Mouse (Mus musculus) mesoderm, embryonic 11.5 days (tissue): ENCODE measurements at regions not wholly inside any gene's neighbourhood (a gene's known extent, or its start where the extent isn't known, plus 50 kb on each side); places are given as distances from the start of the nearest gene placed in this dataset.

ENCODE experiments used
- DNase-seq: peaks from one replicate; pipeline ENCODE4 v3.0.0-alpha.2; 2012; ENCODE audit warnings: low read depth, low spot score

DNA sequence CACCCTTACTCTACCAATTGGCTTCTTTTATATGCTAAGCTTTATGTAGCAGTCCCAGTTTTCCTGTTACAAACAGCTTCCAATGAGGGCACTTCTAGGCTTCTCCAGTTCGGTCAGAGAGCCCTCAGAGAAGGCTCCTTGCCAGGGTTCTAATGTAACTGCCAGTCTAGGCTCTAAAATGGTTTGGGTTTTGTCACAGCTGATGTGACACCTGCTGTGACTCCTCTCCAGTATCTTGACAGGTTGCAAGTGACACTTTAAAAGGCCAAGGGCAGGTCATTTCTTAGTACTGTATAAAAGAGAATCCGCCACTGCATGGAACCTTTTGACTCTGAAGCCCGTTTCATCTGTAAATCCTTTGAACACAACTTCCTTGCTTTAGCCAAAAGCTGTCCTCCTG is 54.0 kb upstream of the Nedd9 start:
- DNase-seq: no peak

DNA sequence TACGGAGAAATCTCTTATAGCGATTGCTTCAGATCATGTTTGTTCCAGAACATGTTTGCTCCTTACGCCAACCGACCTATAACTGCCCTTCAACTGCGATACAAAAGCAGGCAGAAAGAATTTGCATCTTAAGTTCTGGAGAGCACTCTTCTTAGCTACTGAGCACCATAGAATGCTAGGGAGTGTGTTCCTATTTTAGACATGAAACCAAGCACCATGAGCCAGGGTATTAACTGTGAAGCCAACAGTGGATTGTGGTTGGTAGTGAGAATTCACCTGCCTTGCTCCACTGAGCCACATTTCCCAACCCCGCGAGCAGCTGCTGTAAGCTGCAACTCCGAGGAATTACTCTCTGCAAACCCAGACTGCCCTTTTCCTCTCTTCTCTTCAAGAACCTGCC is 58.9 kb upstream of the Nedd9 start:
- no peak for DNase-seq

- DNase-seq: no peak
Measured at GRCm38 (mm10) chr13:41546531-41546930, 59.2 kb upstream of the Tmem170b start.

DNA sequence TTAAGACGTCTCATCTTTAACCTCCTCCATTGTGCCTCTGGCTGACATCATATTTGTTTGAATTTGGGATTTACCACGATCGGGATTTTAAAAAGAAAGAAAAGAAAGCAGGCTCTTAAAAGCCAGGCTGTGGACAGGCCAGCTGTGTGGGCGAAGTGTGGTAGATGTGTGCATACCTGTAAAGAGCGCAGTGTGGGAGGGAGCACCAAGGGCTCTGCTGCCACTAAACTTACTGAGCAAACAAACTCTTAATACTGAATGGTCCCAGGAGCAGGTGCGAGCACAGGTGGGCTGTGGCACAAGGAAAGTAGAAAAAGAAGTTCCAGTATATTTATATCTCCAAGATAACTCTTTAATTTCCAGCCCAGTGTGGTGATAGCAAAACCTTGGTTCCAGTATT is 56.4 kb upstream of the Tmem170b start:
- no peak for DNase-seq

- no peak for DNase-seq
Measured at GRCm38 (mm10) chr13:41550246-41550900, 55.3 kb upstream of the Tmem170b start.

DNA sequence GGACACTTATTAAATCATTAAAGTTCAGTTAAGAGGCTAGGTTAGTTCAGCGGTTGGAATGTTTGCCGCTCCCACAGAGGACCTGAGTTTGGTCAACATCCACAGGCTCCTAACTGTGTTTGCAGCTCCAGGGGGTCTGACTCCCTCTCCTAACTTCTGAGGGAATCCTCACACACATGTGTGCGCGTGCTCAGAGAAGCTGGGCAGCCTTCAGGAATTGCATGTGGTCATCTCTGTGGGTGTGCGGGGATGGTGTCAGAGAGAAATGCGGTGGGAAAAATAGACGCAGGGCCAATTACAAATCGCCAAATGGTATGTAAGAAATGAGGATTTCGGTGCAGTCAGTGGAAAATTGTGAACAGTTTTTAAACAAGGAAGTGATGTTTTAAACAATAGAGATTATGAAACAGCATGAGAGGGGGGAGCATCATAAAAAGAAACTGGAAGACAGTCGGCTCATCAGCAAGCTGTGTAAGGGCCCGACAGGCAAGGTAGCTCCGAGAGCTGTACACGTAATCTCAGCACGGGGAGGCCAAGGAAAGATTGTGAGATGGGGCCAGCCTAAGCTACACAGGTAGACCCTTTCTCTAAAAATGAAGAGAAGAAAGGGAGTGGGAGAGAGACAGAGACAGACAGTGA is 53.9 kb upstream of the Tmem170b start:
- peak; percentile 19 for DNase-seq

DNA sequence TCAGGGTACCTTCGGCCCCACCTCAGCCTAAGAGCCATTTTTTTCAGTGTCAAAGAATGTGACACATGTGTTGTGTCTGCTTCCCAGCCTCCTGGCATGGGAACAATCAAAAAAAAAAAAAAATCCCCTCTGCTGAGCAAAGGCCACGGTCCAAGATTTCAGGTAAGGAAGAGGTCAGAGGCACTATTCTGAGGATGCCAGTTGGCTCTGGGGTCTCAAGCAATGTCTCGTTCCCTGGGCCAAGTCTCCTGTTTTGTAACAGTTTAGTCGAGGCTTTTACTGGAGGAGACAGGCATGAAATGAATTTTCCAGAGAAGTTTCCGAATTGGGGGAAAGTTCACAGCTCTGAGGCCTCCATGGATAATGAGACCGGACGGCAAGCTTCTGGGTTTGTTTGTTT is 51.3 kb upstream of the Tmem170b start:
- no peak for DNase-seq
